Mouse (Mus musculus): ENCODE results near the gene Gm28374.
"Not testable (repeated sequence)": the region's sequence is repeated elsewhere in the genome, so short reads cannot be mapped to it uniquely, and the experiment has no call there.

Gm28374 gene

DNA sequence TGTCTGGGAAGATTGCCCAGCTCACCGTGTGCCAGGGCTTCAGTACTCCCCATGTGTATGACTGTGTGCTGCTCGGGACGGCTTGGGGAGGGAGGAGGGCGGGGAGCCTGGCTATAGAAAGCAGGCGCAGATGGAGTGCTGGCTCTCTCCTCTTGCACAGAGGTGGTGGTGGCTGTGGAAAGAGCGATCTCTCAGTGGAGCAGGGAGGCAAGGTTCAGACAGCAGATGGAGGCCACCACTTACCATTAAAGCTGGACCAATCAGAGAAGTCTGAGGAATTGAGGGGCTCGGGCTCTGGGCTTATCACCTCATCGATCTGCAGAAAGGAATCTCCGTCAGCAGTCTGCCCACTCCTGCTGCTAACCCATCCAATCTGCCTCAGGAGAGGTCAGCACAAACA lies at the start of gene Gm28374:
Gene Gm28374 (minus strand): TSS at position 101 of the 400 bp plus-strand sequence.
- DNase-seq: no peak

DNA sequence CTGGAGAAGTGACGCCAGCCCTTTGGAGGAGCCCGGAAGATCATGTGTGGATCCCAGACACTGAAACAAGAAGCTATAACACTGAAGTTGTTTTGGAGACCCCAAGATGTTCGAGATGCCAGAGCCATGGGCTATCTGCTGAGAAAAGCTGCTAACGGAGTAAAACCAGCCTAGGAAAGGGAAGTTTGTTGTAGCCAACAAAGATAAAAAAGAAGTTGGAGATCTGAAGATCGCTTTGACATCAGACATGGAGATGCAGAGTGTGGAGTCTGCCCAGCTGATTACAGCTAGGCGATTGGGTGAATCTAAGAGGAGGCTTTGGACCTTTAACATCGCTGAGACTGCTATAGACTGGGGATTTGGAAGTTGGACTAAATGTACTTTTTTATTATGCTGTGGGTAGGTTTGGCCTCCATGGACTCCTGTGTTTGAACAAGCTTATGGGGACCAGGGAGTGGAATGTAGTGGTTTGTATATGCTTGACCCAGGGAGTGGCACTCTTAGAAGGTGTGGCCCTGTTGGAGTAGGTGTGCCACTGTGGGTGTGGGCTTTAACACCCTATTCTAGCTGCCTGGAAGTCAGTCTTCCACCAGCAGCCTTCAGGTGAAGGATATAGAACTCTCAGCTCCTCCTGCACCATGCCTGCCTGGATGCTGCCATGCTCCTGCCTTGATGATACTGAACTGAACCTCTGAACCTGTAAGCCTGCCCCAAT lies 48.5 kb upstream of the Gm28374 start:
- not testable (repeated sequence) for DNase-seq

GRCm38 (mm10) chr19:6127760-6128341 lies 45.8 kb upstream of the Gm28374 start, which contains the start of gene Snx15:
Snx15 (minus strand) TSS chr19:6128304.
- DNase-seq: peak; percentile 95 to 97

- no peak for DNase-seq
Measured at GRCm38 (mm10) chr19:6126789-6127580, 44.9 kb upstream of the Gm28374 start.

DNA sequence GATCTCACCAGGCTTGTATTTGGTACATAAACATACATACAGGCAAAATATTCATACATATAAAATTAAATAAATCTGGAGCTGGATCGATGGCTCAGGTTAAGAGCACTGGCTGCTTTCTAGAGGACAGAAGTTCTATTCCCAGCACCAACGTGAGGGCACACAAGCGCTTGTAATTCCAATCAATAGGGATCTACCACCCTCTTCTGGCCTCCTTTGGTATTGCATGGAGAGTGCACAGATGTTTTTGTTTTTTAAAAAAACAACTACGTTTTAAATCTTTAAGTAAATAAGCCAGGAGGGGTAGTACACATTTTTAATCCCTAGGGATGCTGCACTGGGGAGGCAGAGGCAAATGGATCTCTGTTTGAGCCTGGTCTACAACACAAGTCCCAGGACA lies 44.2 kb upstream of the Gm28374 start:
- peak in 1 of 2 experiments; percentile 27 for DNase-seq

- no peak for DNase-seq
Measured at GRCm38 (mm10) chr19:6124898-6125297, 42.8 kb upstream of the Gm28374 start.

- no peak for DNase-seq
Measured at GRCm38 (mm10) chr19:6123330-6123729, 41.3 kb upstream of the Gm28374 start.

DNA sequence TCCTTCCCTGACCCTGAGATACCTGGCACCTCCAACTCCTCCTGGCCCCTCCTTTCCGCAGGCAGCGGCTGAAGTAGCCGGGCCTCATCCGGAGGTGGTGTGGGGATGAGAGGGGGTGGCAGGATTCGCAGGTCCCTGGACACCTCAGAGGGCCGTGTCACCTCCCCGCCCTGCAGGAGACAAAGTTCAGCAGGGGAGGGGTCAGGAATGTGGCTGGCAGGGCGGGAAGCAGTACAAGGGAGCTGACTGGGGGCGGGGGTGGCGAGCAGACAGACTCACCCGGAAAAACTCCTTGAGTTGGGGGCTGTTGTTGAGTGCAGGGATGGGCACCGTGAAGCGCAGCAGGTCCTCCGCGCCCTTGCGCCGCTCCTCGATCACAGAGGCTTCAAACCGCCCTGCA lies 39.7 kb upstream of the Gm28374 start:
- no peak for DNase-seq

GRCm38 (mm10) chr19:6118677-6119185 lies 36.7 kb upstream of the Gm28374 start:
- peak in 1 of 2 experiments; percentile 31 for DNase-seq

- DNase-seq: peak; percentile 88 to 90
Measured at GRCm38 (mm10) chr19:6117986-6118676, 36.1 kb upstream of the Gm28374 start, which contains the start of gene Sac3d1. Sac3d1 (minus strand) TSS chr19:6118650.

DNA sequence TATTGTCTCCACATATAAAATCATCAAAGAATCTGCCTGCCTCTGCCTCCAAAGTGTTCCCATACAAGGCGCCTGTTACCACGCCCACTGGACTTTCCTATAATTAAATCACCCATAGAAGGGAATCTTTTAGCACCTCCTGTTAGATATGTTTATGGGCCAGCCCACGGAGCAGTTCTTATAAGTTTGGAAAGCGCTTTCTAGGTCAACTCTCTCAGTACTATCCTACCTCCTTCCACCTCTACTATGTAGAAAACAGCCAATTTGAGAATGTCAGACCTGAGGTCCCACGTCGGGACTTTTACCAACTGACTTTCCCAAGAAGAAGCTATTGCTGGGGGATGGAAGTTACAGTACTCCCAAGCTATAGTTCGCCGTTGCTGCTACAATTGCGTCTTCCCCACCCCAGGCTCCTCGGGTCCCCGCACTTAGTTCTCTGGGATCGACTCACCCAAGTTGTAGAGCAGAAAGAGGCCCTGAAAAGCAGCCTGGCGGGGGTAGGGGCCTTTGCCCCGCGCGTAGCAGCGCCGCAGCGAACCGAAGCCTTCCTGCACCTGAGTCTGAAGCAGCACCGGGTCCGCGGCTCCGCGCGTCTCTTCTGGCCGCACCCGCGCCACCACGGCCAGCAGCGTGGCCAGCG lies 35.4 kb upstream of the Gm28374 start:
- no peak for DNase-seq

DNA sequence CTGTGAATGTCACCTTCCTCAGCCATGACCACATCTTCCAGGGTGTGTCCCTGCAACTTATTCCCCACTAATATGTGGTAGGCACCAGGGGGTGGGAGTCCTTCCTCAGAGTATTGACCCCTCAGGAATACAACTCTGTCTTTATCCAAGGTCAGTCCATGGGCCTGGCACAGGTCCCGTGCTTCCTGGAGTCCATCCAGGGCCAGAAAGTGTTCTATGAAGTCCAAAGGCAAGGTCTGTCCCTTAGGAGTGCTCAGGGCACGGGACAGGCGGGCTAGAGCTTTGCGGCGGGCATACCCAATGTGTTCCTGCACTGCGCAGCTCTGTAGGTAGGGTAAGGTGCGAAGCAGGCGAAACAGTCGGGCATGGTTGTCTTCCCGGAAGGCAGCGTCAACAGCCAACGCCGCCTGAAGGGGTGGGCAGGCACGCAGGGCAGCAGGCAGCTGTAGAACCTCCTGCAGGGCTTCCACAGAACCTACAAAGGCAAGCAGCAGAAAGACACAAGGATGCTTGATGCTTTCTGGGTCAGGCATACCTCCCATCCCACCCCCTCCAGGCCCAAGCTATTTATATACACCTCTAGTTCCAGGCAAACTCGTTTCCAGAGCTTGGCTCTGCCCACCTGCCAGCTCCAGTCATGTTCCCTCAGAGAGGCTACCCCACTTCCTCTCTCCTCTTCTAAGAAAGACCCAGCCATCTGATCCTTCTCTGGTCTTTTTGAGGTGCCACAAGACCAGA lies 34.2 kb upstream of the Gm28374 start:
- DNase-seq: no peak

DNA sequence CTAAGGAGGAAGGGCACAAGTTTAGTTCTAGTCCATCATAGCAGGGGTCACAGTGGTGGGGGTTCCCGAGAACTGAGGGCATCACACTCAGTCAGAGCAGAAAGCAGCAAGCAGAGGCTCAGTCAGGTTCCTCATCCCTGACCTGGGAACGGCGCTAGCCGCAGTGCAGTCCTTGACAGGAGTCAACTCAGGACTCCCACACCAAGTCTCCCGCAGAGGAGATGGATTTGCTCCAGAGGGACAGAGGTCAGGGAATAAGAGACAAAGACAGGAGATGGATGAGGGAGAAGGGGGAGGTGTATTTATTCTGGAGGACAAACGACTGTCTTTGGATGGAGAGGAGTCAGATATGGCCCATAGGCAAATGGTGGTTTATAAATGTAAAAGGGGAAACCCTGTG lies 31.1 kb upstream of the Gm28374 start:
- no peak for DNase-seq

GRCm38 (mm10) chr19:6105586-6105985 lies 23.5 kb upstream of the Gm28374 start, which contains the start of gene Naaladl1:
Naaladl1 (plus strand) TSS chr19:6105782.
- no peak for DNase-seq

- no peak for DNase-seq
Measured at GRCm38 (mm10) chr19:6104476-6104875, 22.4 kb upstream of the Gm28374 start.

DNA sequence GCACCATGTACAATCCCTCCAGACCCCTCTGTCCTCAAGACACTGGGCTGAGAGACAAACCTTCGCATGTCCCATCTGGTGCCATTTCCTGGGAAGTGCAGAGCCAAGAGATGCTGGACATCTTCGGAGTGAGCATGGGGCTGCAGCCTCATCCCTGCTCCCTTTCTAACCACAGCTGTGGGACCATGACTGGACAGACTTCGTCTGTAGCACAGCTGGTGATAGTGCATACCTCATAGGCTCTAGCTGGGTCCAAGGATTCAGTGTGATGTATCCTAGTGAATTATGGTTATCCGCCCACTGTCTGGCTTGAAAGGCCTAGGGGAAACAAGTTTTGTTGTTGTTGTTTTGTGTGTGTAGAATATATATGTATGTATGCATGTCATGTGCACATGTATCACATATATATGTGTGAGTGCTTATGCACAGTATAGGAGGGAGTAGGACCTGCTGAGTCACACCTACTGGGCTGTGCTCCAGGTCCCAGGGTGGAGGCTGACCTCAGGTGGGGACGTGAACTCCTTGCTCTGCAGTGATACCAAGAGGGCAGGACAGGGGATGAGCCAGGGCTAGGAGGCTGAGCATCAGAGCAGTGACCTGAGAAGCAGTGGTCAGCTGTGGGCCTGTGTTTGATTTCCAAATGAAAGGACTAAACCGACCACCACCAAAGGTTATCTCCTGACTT lies 20.3 kb upstream of the Gm28374 start:
- no peak for DNase-seq

DNA sequence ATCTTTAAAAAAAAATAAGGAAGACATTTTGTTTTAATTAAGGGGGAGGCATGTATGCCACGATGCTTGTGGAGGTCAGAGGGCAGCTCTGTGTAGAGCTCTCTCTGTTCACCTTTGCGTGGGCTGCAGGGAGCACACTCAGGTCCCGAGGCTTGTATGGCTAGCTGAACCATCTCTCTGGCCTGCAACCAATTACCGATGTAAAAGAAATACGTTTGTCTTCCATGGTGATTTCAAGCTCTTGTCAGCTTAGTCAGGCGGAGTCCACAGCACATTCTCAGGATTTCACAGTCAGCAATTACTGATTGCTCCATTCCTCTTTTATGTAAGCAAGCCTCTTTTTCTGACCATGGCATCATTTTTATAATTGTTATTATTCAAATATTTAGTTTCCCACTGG lies 19.1 kb upstream of the Gm28374 start:
- no peak for DNase-seq

DNA sequence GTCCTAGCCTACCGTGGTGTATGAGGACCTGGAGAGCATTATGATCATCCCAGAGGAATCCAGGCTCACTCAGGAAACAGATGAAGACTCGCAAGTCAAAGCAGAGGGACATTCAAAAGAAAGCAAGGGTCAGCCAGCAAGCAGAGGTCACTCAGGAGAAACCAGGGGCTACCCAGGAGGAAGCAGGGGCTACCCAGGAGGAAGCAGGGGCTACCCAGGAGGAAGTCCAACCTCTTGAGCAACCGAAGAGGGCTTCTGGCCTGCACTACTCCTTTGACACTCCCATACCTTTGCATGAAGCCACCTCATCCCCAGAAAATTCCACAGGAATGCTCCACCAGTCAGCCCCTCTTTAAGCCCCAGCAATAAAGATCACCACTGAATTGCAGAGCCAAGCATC lies 15.8 kb upstream of the Gm28374 start:
- no peak for DNase-seq

DNA sequence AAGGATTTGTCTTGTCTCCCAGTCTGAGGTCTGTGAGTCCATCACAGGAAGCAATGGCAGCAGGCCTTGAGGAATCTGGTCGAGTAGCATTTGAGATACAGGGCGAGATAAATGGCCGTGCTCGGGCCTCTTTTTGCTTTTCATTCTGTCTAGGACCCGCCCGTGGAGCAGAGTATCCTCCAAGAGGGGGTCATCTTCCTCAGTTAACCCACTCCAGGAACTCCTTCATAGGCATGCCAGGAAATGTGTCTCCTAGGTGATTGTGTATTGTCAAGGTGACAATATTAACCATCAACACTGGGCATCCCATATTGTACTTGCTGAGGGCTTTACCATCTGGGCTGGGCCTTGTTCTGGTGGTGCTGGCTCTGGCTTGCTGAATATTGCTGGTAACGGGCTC lies 12.1 kb upstream of the Gm28374 start, which contains the start of gene AC131692.1:
Gene AC131692.1 (plus strand): TSS at position 301 of the 400 bp plus-strand sequence.
- no peak for DNase-seq

- DNase-seq: no peak
Measured at GRCm38 (mm10) chr19:6088841-6089240, 6.8 kb upstream of the Gm28374 start.

DNA sequence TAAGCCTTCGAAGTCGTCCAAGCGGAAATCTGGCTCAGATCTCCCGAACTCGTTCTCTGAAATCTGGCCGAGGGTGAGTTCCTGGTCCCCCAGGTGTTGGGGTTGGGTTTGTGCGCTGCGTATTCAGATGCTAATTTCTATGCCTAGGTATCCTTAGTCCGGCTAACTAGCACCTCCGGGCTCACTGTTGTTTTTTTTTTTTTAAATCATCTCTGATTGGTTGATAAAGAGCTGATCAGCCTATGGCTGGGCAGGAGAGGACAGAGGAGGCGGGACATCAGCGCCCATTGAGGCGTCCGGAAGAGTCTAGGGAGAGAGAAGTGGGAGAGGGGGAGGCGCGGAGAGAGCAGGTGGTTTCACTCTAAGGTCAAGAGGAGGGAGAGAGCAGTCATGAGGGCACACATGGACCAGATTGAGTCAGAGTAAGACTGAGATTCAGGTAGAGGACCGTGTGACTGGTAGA lies 3.4 kb upstream of the Gm28374 start:
- peak; percentile 51 to 68 for DNase-seq

Measured in thymus, postnatal 36 days (tissue).